Mouse (Mus musculus) mouse trophoblast stem cell (cell line): ENCODE data around the gene Adamtsl4.
"Not testable (repeated sequence)": the region's sequence is repeated elsewhere in the genome, so short reads cannot be mapped to it uniquely, and the experiment has no call there.

Source experiments
- in situ Hi-C, 2 experiments: fragments of 300-500 bp; cut with MseI, MboI; formaldehyde crosslinking; loops; 2 replicates in 1 of 2; 3 replicates in 1 of 2; pipeline ENCODE4 v1.15.1; 2025

Gene Adamtsl4

DNA sequence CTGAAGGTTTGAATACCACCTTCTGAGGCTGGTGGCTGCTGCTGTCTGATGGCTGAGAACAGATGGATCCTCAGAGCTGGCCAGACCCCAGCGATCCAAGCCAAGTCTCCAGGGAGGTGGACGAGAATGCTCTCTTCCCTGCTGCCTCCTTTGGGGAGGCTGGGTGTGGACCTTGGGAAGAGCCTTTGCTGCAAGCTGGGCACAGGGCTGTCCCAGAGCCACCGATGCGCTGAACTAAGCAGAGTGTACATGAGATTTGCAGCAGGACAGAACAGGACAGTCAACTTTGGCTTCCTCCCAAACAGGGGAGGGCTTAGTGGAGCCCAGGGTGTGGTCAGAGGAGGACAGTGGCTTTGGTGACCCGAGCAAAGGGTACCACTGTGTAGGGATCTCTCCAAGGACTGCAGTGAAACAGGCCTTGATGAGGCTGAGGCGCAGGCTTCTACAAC lies 12.5 kb upstream of the Adamtsl4 start:
- in situ Hi-C loops, result no loop called here

DNA sequence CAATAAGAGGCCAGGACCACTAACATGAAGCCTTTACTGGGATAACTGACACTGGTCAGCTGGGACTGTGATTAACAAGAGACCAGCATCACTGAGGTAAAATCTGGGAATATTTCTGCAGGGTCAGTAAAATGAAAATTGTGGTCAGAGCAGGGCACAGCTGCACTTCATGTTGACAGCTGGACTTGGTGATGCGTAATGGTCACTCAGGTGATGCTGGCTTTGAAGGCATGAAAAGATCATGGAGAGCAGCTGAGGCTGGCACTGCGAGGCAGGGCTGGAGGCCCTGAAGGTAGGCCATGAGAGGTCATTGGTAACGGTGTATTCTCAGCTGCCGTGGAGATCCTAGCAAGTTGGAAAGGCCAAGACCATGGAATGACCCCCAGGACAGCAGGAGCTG lies 10.6 kb upstream of the Adamtsl4 start:
- in situ Hi-C loops, result no loop called here

DNA sequence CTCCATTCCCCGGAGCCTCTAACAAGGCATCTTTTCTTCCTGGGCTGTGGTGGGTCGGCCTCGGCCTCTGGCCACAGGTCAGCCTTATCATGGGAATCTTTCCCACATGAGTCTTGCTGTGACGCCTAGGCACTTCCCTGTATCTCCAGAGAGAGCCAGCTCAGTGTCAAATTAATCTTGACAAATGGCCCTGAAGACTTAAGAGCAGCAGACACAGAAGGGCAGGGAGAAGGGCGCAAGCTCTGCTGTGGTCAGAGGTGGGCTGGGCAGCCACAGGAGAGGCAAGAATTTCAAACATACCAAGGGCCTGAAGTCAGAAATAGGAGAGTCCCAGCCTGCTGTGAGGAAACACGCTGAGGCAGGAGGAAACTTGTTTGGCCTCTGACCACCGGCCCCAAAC lies 8.6 kb upstream of the Adamtsl4 start:
- in situ Hi-C loops, result no loop called here

DNA sequence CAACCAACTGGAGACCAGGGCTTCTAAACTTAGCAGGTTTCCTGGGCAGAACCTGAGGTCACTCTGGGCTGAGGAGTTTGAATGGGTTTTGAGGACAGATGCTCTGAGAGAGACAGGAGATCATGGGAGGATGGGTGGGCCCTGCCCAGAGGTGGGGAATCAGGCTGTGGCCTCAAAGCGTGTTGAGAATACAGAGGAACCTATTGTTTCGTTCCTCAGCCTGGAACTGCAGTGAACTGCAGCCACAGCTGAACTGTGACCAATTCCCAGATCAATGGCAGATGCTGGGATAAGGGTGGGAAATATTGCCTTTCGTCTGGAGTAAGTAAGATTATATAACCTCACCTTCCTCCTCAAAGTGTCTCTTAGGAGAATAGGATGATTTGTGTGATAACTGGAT lies 8.1 kb upstream of the Adamtsl4 start:
- in situ Hi-C loops, result no loop called here

DNA sequence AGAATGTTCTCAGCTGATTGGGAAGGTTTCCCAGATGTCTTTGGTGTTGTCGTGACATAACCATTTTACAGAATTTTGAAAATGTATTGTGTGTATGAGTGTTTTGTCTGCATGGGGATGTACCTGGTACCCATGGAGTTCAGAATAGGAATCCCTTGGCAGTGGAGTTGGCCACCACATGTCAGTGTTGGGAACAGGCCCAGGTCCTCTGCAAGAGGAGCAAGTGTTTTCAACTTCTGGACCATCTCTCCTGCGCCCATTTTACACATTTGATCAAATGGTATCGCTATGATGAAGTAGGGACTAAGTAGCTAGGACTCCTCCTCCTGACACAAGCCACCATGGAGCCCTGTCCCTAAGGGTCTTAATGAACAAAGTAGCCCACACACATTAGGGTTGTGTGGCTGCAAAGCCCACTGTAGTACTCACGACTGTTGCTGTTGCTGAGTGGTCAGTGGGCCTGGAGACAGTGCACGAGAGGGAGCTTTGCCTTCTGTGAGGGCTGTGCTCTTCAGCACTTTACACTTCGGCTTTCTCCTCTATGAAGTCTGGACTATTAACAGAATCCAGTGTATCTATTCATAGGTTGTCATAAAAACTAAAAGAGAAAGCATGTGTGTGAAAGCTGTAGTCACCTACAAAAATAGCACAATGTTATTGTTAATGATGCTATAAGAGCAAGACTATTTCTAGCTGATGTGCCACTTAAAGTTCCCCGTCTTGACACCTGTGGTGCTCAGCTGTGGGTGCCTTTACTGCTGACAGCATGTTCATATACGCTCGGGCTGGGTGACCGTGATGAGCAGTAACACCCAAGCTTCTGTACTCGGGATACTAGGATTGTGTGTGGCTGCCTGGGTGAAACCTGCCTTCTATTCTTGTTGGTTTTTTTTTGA lies 7.3 kb upstream of the Adamtsl4 start:
- in situ Hi-C loops, result no loop called here

DNA sequence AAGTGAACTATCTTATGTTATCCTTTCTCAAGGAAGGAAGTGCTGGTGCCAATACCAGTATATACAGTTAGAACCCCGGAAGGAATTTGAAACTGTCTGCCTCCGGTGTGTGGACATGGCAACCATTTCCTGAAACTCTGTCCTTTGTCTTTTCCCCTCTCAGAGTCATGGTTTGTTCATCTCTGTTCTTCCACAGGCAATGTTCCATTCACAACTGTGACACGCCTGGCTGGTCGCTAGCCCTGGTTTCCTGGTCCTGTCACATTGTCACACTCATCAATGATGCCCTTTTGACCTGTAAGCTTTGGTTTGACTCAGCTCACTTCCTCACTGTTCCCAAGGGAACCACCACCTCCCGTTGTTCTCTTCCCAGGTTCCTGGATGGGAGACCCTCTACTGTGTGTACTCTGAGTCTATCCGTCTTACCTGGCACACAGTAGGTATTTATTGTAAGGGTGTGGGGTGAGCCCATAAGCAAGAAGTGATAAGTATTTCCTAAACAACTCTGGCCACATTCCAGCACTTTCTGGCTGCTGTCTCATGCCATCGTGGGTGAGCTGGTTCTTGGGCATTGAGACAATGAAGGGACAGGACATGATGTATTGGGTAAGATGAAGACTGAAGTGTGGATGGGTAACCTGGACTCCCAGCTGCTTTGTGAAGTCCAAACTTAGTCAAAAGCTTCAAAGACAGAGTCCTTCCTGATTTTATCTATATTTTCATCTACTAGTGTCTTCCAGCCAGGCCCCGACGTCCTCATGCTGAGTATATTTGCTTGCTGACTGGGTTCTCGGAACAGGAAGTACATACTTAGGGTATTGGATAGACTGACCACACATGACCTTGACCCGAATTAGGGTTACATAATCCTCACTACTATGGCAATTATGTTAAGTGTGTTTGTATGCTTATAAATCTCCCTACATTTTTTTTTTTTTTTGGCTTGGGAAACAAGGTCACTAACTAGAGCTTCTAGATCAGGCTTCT lies 6.4 kb upstream of the Adamtsl4 start:
- in situ Hi-C loops, result no loop called here

DNA sequence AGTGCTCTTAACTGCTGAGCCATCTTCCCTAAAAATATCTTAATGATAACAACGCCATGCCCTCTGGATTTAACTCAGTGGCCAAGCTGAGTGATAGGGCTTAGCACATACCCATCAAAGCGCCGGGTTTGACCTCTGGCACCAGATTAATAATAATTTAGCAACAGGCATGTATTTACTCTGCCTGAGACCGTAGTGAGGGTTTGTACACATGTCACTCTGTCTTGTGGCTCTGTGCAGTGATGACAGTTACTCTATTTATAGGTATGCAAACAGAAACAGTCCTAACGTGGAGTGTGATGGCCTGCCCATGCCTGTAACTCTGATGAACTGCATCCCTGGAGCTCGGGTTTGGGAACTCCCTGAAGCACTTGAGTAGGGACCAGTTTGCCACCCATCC lies 5.0 kb upstream of the Adamtsl4 start:
- in situ Hi-C loops, result no loop called here

DNA sequence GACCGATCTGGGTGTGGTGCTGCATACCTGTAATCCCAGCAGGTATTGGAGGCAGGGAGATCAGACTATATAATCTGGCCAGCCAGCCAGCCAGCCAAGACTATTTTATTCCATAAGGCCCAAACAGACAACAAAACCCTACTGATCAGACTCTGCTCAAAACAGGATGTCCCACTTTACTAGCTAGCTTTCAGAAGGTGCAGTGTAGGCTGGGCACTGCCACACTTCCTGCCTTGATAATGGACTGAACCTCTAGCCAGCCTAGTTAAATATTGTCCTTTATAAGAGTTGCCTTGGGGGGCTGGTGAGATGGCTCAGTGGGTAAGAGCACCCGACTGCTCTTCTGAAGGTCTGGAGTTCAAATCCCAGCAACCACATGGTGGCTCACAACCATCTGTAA lies 2.8 kb upstream of the Adamtsl4 start:
- in situ Hi-C loops, result not testable (repeated sequence)

DNA sequence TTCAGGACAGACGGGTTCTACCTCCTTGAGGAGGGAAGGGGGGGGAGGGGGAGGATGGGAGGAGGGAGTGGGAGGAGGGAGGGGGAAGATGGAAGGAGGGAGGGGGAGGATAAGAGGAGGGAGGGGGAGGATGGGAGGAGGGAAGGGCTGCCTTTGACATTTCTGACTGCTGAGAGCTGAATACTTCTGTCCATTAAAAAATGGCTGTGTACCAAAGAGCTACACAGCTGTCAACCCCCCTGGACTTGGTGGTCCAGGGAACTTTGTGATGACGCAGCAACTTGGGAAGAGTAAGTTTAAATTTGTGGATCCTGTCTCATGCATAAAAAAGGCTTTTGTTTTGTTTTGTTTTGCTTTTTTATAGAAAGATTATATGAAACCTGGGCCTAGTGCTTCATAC lies 2.2 kb upstream of the Adamtsl4 start:
- in situ Hi-C loops, result no loop called here

DNA sequence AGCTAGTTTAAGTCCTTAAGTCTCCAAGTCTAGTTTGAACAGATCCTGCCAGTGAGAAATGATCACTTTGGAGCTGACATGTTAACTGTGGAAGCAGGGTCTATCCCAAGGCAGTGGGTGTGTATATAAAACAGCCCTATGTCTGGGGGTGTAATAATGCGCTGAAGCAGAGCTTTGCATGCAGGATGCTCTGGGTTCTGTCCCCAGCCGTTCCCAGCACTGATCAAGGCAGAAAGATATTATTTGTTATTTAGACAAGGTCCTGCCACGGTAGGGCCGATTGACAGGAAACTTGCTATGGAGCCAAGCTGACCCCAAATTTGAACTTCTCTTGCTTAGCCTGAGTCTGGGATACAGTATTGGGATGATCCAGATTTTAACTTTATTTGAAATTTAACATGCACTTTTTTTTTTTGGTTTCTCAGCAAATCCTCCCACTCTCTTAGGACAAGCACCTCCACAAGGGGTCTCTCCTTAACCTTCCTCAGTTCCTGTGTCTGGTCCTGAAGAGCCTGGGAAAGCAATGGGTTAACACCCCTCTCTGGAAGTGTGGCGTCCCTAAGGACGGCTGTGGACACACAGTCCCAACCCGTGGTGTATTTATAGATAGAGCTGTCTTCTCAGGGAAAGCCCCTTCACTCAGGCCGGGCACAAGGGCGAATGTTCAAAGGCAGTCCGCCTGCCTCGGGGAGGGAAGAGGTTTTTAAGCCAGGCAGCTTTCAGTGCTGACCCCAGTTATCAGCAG lies 1.6 kb upstream of the Adamtsl4 start:
- in situ Hi-C loops, result no loop called here

DNA sequence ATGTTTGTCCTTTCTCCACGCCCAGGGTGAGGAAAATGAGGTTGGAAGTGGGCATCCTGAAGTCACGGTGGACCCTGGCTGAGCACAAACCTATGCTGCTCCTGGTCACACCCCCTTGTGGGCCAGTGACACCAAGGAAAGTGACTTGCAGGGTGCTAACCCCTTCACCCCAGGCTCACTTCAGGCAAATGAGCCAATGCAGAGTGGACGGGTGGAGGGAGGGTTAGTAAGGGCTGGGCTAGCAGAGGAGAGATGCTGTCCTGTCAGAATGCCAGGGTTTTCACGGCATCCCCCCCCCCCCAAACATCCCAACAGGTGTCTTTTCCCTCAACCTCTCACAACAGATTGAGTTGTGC lies 571 bp downstream of the Adamtsl4 start:
- in situ Hi-C loops, result no loop called here

DNA sequence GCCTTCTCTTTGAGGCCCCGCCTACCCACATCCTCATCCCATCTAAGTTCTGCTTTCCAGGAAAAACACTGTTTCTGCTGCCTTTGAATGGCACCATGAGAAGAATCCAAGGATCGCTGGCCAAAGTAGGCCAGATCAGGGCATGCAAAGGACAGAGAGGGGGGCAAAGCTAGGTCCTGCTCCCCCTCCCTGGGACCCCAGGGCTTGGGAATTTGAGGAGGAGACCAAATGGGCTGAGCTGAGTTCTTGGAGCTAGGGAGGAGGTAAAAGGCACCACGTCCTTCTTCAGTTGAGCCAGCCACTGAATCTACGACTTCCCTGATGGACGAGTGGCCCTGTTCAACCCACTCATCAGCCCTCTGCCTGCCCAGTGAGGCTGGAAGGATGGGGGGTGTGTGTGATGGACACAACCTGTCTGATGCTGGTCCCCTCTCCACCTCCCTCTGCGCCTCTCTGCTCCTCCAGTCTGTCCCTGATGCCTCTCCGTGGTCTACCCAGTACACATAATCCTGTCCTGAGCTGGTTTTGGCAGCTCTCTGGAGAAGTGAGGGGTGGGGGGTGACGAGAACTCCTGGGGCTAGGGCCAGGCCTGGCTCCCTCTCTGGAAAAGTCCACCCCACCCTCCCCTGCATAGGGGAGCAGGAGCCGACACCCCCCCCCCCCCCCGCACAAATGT lies 1.1 kb downstream of the Adamtsl4 start:
- in situ Hi-C loops, result no loop called here

DNA sequence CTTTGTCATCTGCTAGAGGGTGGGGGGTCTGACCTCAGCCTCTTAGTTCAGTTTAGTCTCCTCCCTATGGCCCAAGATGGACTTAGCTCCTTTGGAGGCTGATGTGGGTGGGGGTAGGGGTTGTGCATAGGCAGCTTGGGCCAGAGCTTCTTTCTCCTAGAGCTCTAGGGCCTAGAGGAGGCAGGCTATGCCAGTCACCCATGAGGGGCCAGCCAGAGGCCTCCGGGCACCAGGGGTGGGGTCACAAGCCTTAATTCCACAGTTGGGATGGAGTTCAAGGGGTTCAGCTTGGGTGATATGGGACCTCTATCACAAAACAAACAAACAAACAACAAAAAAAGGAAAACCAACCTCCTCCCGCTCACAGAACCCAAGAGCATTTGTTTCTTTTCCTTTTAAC lies 2.0 kb downstream of the Adamtsl4 start:
- in situ Hi-C loops, result no loop called here

DNA sequence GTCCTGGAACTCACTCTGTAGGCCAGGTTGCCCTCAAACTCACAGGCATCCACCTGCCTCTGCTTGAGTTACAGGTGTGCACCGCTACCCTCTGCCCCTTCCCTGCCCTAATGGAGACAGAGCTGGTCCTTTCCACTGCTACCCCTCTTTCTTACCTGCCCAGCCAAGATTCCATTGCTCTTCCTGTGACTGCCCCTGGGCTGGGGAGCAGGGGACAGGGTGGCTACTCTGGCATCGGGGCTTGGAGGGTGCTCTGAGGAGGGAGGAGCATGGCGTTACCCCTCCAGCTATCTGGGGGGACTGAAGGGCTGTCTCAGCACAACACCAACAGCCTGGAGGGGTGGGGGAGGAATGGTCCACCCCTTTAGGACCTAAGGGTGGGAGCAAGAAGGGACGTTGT lies 2.4 kb downstream of the Adamtsl4 start:
- in situ Hi-C loops, result no loop called here

DNA sequence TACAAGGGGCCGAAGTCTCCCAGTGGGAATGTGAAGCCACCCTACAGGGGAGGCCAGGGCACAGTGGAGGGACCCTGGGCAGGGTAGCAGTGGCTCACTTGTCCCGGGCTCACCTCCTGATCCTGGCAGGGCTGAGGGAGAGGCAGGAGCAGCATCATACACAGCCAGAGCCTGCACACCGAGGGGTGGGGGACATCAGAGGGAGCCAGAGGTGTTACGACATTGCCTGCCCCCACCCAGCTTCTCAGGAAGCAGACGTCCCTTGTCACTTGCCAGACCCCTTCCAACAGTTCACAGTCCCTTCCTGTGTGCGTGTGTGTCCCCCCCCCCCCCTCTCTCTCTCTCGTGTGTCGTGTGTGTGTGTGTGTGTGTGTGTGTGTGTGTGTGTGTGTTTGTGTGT lies 2.9 kb downstream of the Adamtsl4 start:
- in situ Hi-C loops, result no loop called here

DNA sequence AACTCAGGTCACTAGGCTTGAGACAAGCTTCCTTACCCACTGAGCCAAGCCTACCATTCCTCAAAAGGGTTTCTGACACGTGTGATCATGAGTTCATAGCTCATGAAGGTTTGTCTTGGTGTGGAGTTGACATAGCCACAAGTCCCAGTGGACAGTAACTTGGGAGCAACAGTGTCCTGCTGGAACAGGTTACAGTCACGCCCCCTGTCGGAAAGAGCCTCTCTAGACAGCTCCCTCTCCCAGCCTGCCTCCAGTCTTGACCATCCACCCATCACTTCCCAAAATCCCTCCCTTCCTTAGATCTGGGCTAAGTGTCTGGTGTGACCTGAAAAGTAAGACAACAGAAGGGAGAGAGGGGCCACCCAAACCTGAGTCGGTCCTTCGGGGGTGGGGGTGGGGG lies 4.8 kb downstream of the Adamtsl4 start:
- in situ Hi-C loops, result no loop called here

DNA sequence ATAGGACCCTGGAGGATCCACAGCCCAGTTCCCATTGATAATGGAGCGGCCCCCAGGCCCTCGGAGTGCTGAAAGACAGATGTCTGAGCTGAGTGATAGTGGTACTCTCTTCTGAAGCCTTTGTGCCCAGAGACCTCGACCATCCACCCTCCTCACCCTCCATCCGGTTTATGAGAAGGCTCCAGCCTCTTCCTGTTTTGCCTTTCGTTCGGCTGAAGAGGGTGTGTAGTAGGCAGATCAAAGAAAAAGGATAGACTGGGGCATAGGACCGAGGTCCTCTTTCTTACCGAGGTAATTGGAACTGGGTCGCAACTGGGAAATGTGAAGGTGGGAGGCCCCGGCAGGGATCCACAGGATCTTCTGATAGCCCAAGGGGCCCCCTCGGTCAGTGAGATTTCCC lies 6.4 kb downstream of the Adamtsl4 start:
- in situ Hi-C loops, result no loop called here

DNA sequence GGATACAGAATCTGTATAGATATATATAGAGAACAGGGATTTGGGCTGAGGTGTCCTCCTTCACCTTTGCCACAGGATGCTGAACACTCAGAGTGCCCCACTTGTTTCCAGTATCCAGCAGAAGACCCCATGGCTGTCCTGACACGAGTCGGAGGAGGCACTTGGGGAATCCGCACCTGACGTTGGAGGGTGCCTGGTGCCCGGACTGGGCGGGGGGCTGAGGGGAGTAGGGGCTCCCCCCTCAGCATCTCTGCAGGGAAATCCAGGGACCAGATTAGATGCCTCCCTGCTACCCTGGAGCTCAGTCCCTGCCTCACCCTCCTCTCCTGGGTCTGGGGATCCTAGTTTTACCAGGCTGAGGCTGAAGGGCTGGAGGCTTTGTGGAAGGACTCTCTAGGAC lies 7.0 kb downstream of the Adamtsl4 start:
- in situ Hi-C loops, result no loop called here

DNA sequence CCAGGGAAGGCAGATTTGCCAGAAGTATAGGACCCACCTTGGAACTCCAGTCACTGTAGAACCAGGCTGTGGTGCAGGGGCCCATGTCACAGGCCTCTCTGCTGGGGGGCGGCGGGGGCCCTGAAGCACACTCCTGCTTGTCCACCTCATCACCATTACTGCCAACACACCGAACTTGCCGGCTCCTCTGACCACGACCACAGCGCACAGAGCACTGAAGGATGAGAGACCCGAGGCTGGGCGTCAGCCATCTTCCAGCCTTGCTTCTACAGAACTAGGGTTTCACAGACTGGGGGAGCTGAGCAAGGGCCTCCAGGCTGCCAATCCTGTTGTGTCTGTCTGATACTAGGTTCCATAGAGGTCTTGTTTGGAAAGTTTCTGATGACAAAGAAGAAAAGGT lies 8.2 kb downstream of the Adamtsl4 start:
- in situ Hi-C loops, result no loop called here

DNA sequence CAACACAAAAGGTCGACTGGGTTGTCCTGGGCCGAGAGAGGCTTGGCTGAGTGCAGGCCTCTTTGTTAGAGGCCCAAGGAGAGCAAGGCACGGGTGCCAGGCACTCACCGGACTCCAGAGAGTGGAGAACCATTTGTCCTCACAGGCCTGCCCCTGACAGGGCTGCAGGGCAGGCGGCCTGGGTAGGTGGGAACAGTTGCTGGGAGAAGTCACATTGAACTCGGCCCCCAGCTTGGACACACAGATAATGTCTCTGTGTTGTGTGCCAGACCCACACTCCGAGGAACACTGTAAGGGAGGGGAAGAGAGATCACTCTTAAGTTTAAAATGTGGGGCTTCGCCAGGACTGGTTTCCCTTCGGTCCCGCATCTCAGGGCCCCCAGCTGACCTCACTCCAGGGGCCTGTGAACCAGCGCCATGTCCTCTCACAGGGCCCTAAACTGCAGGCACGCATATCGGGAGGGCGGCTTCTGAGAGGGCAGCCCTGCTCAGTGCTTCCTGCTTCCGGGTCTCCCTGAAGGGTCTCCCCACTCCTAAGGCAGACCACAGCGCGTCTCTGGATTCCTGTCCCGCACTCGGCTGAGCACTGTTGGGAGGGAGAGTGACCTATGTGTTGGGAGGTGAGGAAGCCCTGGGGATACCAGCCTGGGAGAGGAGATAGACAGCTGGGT lies 10.2 kb downstream of the Adamtsl4 start:
- in situ Hi-C loops, result no loop called here
